Mouse (Mus musculus): ENCODE measurements around the gene Cdhr3.

GRCm38 (mm10) chr12:33030066-33030465 is 62.6 kb downstream of the Cdhr3 start:
- TF ChIP-seq GATA1 (IDR thresholded peaks at IDR 0.05; ENCODE audit: borderline replicate concordance, low read length) (no peak), FLI1 (IDR thresholded peaks at IDR 0.05; ENCODE audit: low read length) (no peak)

All from megakaryocyte, embryonic 14.5 days (primary cell).